Mouse (Mus musculus) frontal cortex, adult 2 months (tissue): Measurements from ENCODE around the gene Irf2bp2. TPM values are rescaled to one million over a fixed set of nuclear protein-coding genes. Genes with fewer than 3 reads are reported as not detected.
"Not testable (repeated sequence)": the region's sequence is repeated elsewhere in the genome, so short reads cannot be mapped to it uniquely, and the experiment has no call there.

Experiments used
- DNase-seq, 2 experiments: peaks; one replicate each; pipeline ENCODE4 v3.0.0; 2022; ENCODE audit warnings: low spot score in 1 of 2; ENCODE audit errors: extremely low spot score in 1 of 2
- polyA plus RNA-seq: library from polyadenylated mRNA; depleted of rRNA; stranded (reverse); fragments of >200 nt; gene quantifications from 2 replicates; pipeline ENCODE4 v1.2.3, GENCODE M21; 2012

Irf2bp2 gene
- polyA plus RNA-seq, 1 experiment = 36.5 TPM

- DNase-seq = no peak
These were observed 9.6 kb upstream of the Irf2bp2 start for GRCm38 (mm10) chr8:126603241-126603947.

- DNase-seq = no peak
These were observed 8.9 kb upstream of the Irf2bp2 start for GRCm38 (mm10) chr8:126602641-126603040.

GRCm38 (mm10) chr8:126601325-126601724 is 7.5 kb upstream of the Irf2bp2 start:
- no peak for DNase-seq

- DNase-seq = no peak
These were observed 7.0 kb upstream of the Irf2bp2 start for GRCm38 (mm10) chr8:126600816-126601243.

- DNase-seq = not testable (repeated sequence)
These were observed 6.6 kb upstream of the Irf2bp2 start for GRCm38 (mm10) chr8:126600388-126600787.

GRCm38 (mm10) chr8:126599297-126599696 is 5.5 kb upstream of the Irf2bp2 start:
- no peak for DNase-seq

GRCm38 (mm10) chr8:126598218-126598617 is 4.4 kb upstream of the Irf2bp2 start:
- DNase-seq = no peak

GRCm38 (mm10) chr8:126596721-126597120 is 2.9 kb upstream of the Irf2bp2 start:
- DNase-seq = no peak

GRCm38 (mm10) chr8:126596097-126596634 is 2.4 kb upstream of the Irf2bp2 start:
- peak; percentile 87 to 93 for DNase-seq

GRCm38 (mm10) chr8:126595204-126596061 is 1.6 kb upstream of the Irf2bp2 start:
- peak; percentile 44 to 56 for DNase-seq

- DNase-seq = peak; percentile 98 to 99
These were observed 755 bp upstream of the Irf2bp2 start for GRCm38 (mm10) chr8:126594481-126595000.

GRCm38 (mm10) chr8:126592771-126593571 is 815 bp downstream of the Irf2bp2 start:
- DNase-seq = no peak

- DNase-seq = no peak
These were observed 1.4 kb downstream of the Irf2bp2 start for GRCm38 (mm10) chr8:126592381-126592770.

- peak; percentile 44 to 64 for DNase-seq
These were observed 1.9 kb downstream of the Irf2bp2 start for GRCm38 (mm10) chr8:126591821-126592268.

- no peak for DNase-seq
These were observed 2.5 kb downstream of the Irf2bp2 start for GRCm38 (mm10) chr8:126591141-126591820.

GRCm38 (mm10) chr8:126590599-126590998 is 3.2 kb downstream of the Irf2bp2 start:
- DNase-seq = no peak

GRCm38 (mm10) chr8:126590024-126590529 is 3.7 kb downstream of the Irf2bp2 start:
- no peak for DNase-seq

- no peak for DNase-seq
These were observed 4.2 kb downstream of the Irf2bp2 start for GRCm38 (mm10) chr8:126589507-126590023.
